Mouse (Mus musculus): ENCODE measurements at regions not wholly inside any gene's neighbourhood (a gene's known extent, or its start where the extent isn't known, plus 50 kb on each side); places are given as distances from the start of the nearest gene placed in this dataset.

DNA sequence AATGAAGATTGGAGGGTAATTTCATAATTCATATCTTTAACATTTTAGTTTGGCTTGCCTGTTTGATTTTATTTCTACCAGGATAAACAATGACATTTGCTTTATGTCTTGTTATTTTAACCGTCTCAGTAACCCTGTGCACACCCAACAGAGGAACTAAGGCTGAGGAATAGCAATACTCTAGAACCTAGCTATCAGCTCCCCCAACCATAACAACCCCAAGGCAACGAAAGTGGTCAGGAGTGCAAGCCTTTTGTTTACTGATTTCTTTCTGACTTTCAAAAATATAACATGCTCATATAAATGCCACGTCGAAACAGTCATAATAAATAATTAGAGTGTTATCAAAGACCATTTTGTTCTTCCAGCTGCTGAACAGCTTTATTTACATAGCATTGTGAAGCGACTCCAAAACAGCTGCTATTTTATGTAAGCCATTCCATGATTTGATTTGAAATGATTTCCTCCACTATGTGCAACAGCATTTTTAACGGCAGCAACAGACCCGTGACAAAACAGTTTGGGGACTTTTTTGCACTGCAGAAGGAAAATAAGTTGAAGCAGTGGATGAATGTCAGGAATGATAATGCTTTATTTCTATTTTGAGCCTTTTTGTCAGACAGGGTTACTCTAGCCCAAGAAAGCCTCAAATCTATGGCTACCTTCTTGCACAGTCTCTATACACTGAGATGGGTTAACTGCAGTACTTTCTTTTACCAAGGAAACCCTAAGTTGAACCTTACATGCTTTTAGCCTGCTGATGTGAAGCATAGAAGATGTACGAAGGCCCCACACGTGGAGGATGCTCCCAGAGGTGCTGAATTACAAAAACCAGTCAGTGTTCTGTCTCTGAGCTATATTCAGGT is 420.7 kb upstream of the C030005K15Rik start:
- TF ChIP-seq CTCF (IDR thresholded peaks at IDR 0.05; ENCODE audit: low read depth) (no peak), EP300 (IDR thresholded peaks at IDR 0.05; ENCODE audit: low read depth) (no peak)

Measured in heart, postnatal 0 days (tissue).